Mouse (Mus musculus) CH12F3 (cell line): Measurements from ENCODE around the gene Eif2ak2.

ENCODE experiments used
- in situ Hi-C: fragments of 300-500 bp; cut with MboI; formaldehyde crosslinking; loops from 2 replicates; pipeline ENCODE4 v1.14.3; 2020; ENCODE audit warnings: low sequenced_read_pairs

Eif2ak2 gene

GRCm38 (mm10) chr17:78834856-78835835 lies 47.2 kb downstream of the Eif2ak2 start, which contains the start of the genes Heatr5b and Gpatch11:
TSS of gene Heatr5b (minus strand) at chr17:78835364.
TSS of gene Gpatch11 (plus strand) at chr17:78835567.
- in situ Hi-C loops: no loop called here

- in situ Hi-C loops: no loop called here
Measured at GRCm38 (mm10) chr17:78824346-78824745, 58.0 kb downstream of the Eif2ak2 start.

- in situ Hi-C loops: no loop called here
Measured at GRCm38 (mm10) chr17:78809582-78809981, 72.8 kb downstream of the Eif2ak2 start.

GRCm38 (mm10) chr17:78809019-78809418 lies 73.4 kb downstream of the Eif2ak2 start:
- in situ Hi-C loops: no loop called here
